Comparison of ENCODE assay signal across 30 mouse cellular contexts in genomic region chr8:121962892-121963291, GRCm38 (mm10). TPM values are rescaled to one million over a fixed set of nuclear protein-coding genes. Genes with fewer than 3 reads are reported as not detected.
DNase-seq lines count a peak whose midpoint lies in the region; ATAC-seq and TF ChIP-seq lines count a peak whose summit lies in the region.
"Had no signal": no experiment of that assay in that cellular context is flagged by ENCODE, and none has a peak within 500 bp of the region (broad histone marks: within the 10 kb centered on the region; RNA-seq: fewer than 3 reads in every experiment).

No protein-coding gene starts in this region.

- ATAC-seq in G1E (ENCODE audit: extremely low read depth, insufficient number of reproducible peaks, low FRiP score, poor library complexity, severe bottlenecking) = peak; percentile 41; the same call in 1 of the 2 replicates
- ATAC-seq in intestine, embryonic 15.5 days = no peak
- ATAC-seq: activated CD4-positive, CD25-positive, alpha-beta regulatory T cell, adult 4 months; CD4-positive, CD25-positive, alpha-beta regulatory T cell, adult 4 months; forebrain, embryonic 14.5 days; forebrain, embryonic 16.5 days; Patski had no signal

- intact Hi-C loops in gastrocnemius, adult 2 months (cut with DNase I) = no loop called here

- H3K4me3 ChIP-seq in gastrocnemius, adult 2 months = no peak overlapping the region
- no peak overlapping the region; the same call in 1 of the 2 replicates for H3K4me3 ChIP-seq in G1E (ENCODE audit: low read depth, low read length)
- no peak overlapping the region for H3K4me3 ChIP-seq in intestine, embryonic 15.5 days (replicated peaks)
- H3K4me3 ChIP-seq: embryonic facial prominence, embryonic 13.5 days; embryonic facial prominence, embryonic 15.5 days; erythroblast, embryonic 14.5 days; forebrain, embryonic 10.5 days; forebrain, embryonic 12.5 days had no signal

- no peak for DNase-seq in gastrocnemius, adult 2 months
- no peak for DNase-seq in gastrocnemius, adult 18-20 months (ENCODE audit: low spot score)
- DNase-seq in 416B (ENCODE audit: low read depth) (peak; percentile 62), G1E (ENCODE audit: low spot score) (peak; percentile 25)
- peak; percentile 20 for DNase-seq in induced T-regulatory cell, adult 2 months (ENCODE audit: low read depth)
- DNase-seq in cerebellum, adult 9-11 months = no peak
- DNase-seq: adrenal gland, adult 8-10 months; adrenal gland, postnatal 14 days; cerebellum, adult 11 months; cerebellum, adult 18-20 months; cerebellum, adult 8-10 months; cerebellum, postnatal 10 days; cerebellum, postnatal 25 days; embryo, embryonic 11 days had no signal

- peak overlapping the region; percentile 17; the same call in 1 of the 2 replicates for H3K27ac ChIP-seq in gastrocnemius, adult 2 months
- no peak overlapping the region for H3K27ac ChIP-seq in intestine, embryonic 15.5 days
- H3K27ac ChIP-seq: forebrain, embryonic 10.5 days; forebrain, embryonic 12.5 days had no signal

- H3K4me2 ChIP-seq in intestine, embryonic 15.5 days (replicated peaks) = no peak overlapping the region
- H3K4me2 ChIP-seq: embryonic facial prominence, embryonic 13.5 days; embryonic facial prominence, embryonic 15.5 days; forebrain, embryonic 12.5 days had no signal

- H3K27me3 ChIP-seq in G1E (ENCODE audit: insufficient read depth, low read length) = no peaks in the 10 kb centered on the region
- H3K27me3 ChIP-seq in intestine, embryonic 15.5 days (replicated peaks) = no peaks in the 10 kb centered on the region
- H3K27me3 ChIP-seq: CH12.LX; embryonic facial prominence, embryonic 13.5 days; embryonic facial prominence, embryonic 15.5 days; forebrain, embryonic 12.5 days; Patski had no signal

- H3K9ac ChIP-seq in intestine, embryonic 15.5 days = no peak overlapping the region
- H3K9ac ChIP-seq: embryonic facial prominence, embryonic 13.5 days; embryonic facial prominence, embryonic 15.5 days; forebrain, embryonic 12.5 days had no signal

- WGBS in intestine, embryonic 15.5 days = 77% methylated on average over 3 of the region's 3 CpGs

- H3K4me1 ChIP-seq in G1E (ENCODE audit: insufficient read depth, low read depth, low read length) = peaks cover 83% of the 10 kb centered on the region
- peaks cover 23% of the 10 kb centered on the region for H3K4me1 ChIP-seq in intestine, embryonic 15.5 days (replicated peaks)

- H3K9me3 ChIP-seq in G1E (replicated peaks) = no peaks in the 10 kb centered on the region
- no peaks in the 10 kb centered on the region for H3K9me3 ChIP-seq in intestine, embryonic 15.5 days
- H3K9me3 ChIP-seq: embryonic facial prominence, embryonic 13.5 days; embryonic facial prominence, embryonic 15.5 days; forebrain, embryonic 10.5 days; forebrain, embryonic 12.5 days had no signal

- no peak for TF ChIP-seq CTCF in gastrocnemius, adult 2 months (IDR thresholded peaks at IDR 0.05)
- no peak for TF ChIP-seq CTCF in G1E (IDR thresholded peaks at IDR 0.05; ENCODE audit: low read depth, low read length)

- H3K36me3 ChIP-seq in G1E (replicated peaks) = peaks cover 70% of the 10 kb centered on the region
- H3K36me3 ChIP-seq in intestine, embryonic 15.5 days = no peaks in the 10 kb centered on the region
- H3K36me3 ChIP-seq: embryonic facial prominence, embryonic 13.5 days; embryonic facial prominence, embryonic 15.5 days; forebrain, embryonic 12.5 days had no signal

RNA-seq across cellular contexts. Expression of gene Banp, which starts 13.3 kb away (rescaled TPM):
- total RNA-seq in gastrocnemius, adult 2 months (2021) = 10 to 100 TPM in 1 of 2 experiments, 1 to 10 TPM in 1; 8.8 to 18.7 TPM
- total RNA-seq in gastrocnemius, adult 18-20 months (2021) = 1 to 10 TPM; 8.4 TPM
- 35.7 and 43.5 TPM in 2 replicates for total RNA-seq in G1E (2014; fragmentation: Nextera tagmentation)
- total RNA-seq in G1E (2017) = 42.5 and 46.6 TPM in 2 replicates
- 49.1 and 50.7 TPM in 2 replicates for polyA plus RNA-seq in G1E (2012)
- 32.4 and 34.1 TPM in 2 replicates for polyA plus RNA-seq in intestine, embryonic 15.5 days (2015; fragmentation: Nextera tagmentation; extraction: Ambion mirVana)

RNA-seq across cellular contexts. Expression of gene Car5a, which starts 18.2 kb away (rescaled TPM):
- total RNA-seq in gastrocnemius, adult 2 months (2021) = not detected
- total RNA-seq in gastrocnemius, adult 18-20 months (2021) = not detected
- total RNA-seq in G1E (2014; fragmentation: Nextera tagmentation) (0.68 and 1.4 TPM in 2 replicates), G1E (2017) (0.16 TPM in 1 of 2 replicates, not detected in the other)
- 0.41 and 0.57 TPM in 2 replicates for polyA plus RNA-seq in G1E (2012)
- 0.21 and 0.33 TPM in 2 replicates for polyA plus RNA-seq in intestine, embryonic 15.5 days (2015; fragmentation: Nextera tagmentation; extraction: Ambion mirVana)
- total RNA-seq: adrenal gland, adult 18-20 months; adrenal gland, adult 8-10 months; common myeloid progenitor, adult 5-6 weeks had no signal
- polyA plus RNA-seq: C2C12; CD4-positive, CD25-positive, alpha-beta regulatory T cell, adult 4 months; embryonic facial prominence, embryonic 11.5 days; embryonic facial prominence, embryonic 13.5 days; forebrain, embryonic 10.5 days; Patski had no signal

RNA-seq across cellular contexts. Expression of gene Slc7a5, which starts 55.4 kb away (rescaled TPM):
- total RNA-seq in gastrocnemius, adult 2 months (2021) = 1 to 10 TPM; 1.0 to 1.3 TPM
- 1 to 10 TPM; 1.0 to 1.4 TPM for total RNA-seq in gastrocnemius, adult 18-20 months (2021)
- total RNA-seq in G1E (2014; fragmentation: Nextera tagmentation) (88.8 and 141 TPM in 2 replicates), G1E (2017) (32.5 and 32.6 TPM in 2 replicates)
- 92.9 and 127 TPM in 2 replicates for polyA plus RNA-seq in G1E (2012)
- 17.9 and 18.1 TPM in 2 replicates for polyA plus RNA-seq in intestine, embryonic 15.5 days (2015; fragmentation: Nextera tagmentation; extraction: Ambion mirVana)

Comparison
In these comparisons a context has a peak if more than half of its experiments do, and no peak if none do; other contexts are left out.
1. DNase-seq: peak in 416B (single experiment), G1E (single experiment) and induced T-regulatory cell, adult 2 months (single experiment); none in gastrocnemius, adult 2 months (single experiment), gastrocnemius, adult 18-20 months (single experiment) and cerebellum, adult 9-11 months (single experiment).
2. RNA of gene Slc7a5, which starts 55.4 kb away (total RNA-seq): 32.5 to 141 TPM in G1E; 1.0 to 1.4 TPM in gastrocnemius, adult 18-20 months and 1.0 to 1.3 TPM in gastrocnemius, adult 2 months; every median in the first group is over 10 times any median in the second.